Comparison of ENCODE assay signal across 20 mouse cellular contexts in the genomic region with DNA sequence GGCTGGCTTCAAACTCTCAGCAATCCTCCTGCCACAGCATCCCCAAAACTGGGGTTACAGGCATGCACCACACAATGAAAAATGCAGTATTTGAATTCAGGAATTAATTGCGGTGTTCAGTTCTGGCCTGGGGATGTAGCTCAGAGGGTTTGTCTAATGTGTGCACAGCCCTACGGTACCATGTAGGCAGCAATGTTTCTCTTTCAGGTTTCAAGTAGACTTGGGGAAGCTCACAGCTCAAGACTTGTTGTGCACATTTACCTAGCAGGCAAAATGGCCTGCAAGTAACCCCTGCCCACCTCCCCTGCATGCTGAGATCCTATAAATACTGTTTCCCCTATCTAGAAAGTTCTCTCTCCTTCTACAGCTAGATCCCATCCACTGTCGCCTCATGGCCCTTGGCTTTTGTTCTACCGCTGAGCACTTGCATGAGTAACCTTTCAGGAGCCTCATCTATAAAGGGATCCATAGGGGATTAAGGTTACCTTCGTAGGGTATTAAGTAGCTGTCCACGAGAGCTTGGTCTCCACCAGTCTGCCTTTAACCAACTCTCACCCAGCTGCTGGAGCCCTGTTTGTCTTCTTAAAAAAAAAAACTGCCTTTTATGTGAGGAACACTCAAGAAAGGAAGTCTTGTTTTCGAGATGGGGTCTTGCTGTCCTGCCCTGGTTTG. TPM values are rescaled to one million over a fixed set of nuclear protein-coding genes. Genes with fewer than 3 reads are reported as not detected.
A peak's percentile ranks its signal among the peaks of the same experiment; 100 is the strongest.
DNase-seq lines count a peak whose midpoint lies in the region; ATAC-seq and TF ChIP-seq lines count a peak whose summit lies in the region.
"Had no signal": no experiment of that assay in that cellular context is flagged by ENCODE, and none has a peak within 500 bp of the region (broad histone marks: within the 10 kb centered on the region; RNA-seq: fewer than 3 reads in every experiment).

No protein-coding gene starts in this region.

- no peak overlapping the region for H3K4me3 ChIP-seq in lung, postnatal 0 days (ENCODE audit: low read depth, low read length)
- H3K4me3 ChIP-seq: embryonic facial prominence, embryonic 12.5 days; heart, adult 2 months; hindbrain, embryonic 13.5 days; intestine, embryonic 15.5 days had no signal

- TF ChIP-seq CTCF in lung, postnatal 0 days (IDR thresholded peaks at IDR 0.05), result no peak

- H3K36me3 ChIP-seq in lung, postnatal 0 days (ENCODE audit: insufficient read depth, low read length), result no peaks in the 10 kb centered on the region
- H3K36me3 ChIP-seq: embryonic facial prominence, embryonic 12.5 days; hindbrain, embryonic 13.5 days; intestine, embryonic 15.5 days had no signal

- no peaks in the 10 kb centered on the region for H3K27me3 ChIP-seq in lung, postnatal 0 days (replicated peaks; ENCODE audit: insufficient read depth, low read length)
- H3K27me3 ChIP-seq: embryonic facial prominence, embryonic 12.5 days; hindbrain, embryonic 13.5 days; intestine, embryonic 15.5 days had no signal

- H3K4me1 ChIP-seq in lung, postnatal 0 days (ENCODE audit: insufficient read depth, low read depth, low read length), result peaks cover 12% of the 10 kb centered on the region

- no peak for ATAC-seq in lung, postnatal 0 days
- ATAC-seq: forebrain, embryonic 14.5 days; intestine, embryonic 15.5 days had no signal

- WGBS in lung, postnatal 0 days, result 79% methylated on average over 7 of the region's 7 CpGs

- no peak for TF ChIP-seq EP300 in lung, postnatal 0 days (IDR thresholded peaks at IDR 0.05)

- H3K9me3 ChIP-seq in lung, postnatal 0 days (ENCODE audit: low read length), result no peaks in the 10 kb centered on the region
- H3K9me3 ChIP-seq: embryonic facial prominence, embryonic 12.5 days; hindbrain, embryonic 13.5 days; intestine, embryonic 15.5 days had no signal

- peak overlapping the region; percentile 91; the same call in 1 of the 2 replicates for H3K27ac ChIP-seq in lung, postnatal 0 days (ENCODE audit: low read length)
- H3K27ac ChIP-seq: hindbrain, embryonic 13.5 days had no signal

- no peak overlapping the region for H3K4me2 ChIP-seq in lung, postnatal 0 days (replicated peaks; ENCODE audit: low read depth, low read length)
- H3K4me2 ChIP-seq: embryonic facial prominence, embryonic 12.5 days; hindbrain, embryonic 13.5 days; intestine, embryonic 15.5 days had no signal

- no peak overlapping the region for H3K9ac ChIP-seq in lung, postnatal 0 days (replicated peaks; ENCODE audit: low read depth)
- H3K9ac ChIP-seq: embryonic facial prominence, embryonic 12.5 days; hindbrain, embryonic 13.5 days; intestine, embryonic 15.5 days had no signal

- DNase-seq in heart, adult 11 months, result peak; percentile 81
- DNase-seq in heart, adult 9 months (ENCODE audit: low spot score in 2 of 2), result no peak
- DNase-seq in lung, postnatal 0 days (ENCODE audit: low spot score), result no peak
- DNase-seq in lung, postnatal 36 days, result no peak
- peak; percentile 21 for DNase-seq in thymus, postnatal 0 days (ENCODE audit: low spot score)
- DNase-seq in thymus, postnatal 4 days, result no peak
- no peak for DNase-seq in kidney, postnatal 10 days
- DNase-seq: adrenal gland, adult 8-10 months; adrenal gland, postnatal 36 days; cerebellum, adult 2 months; cerebellum, postnatal 10 days; gastrocnemius, postnatal 36 days; heart, adult 2 months; heart, postnatal 10 days; heart, postnatal 4 days had no signal

RNA-seq across cellular contexts. Expression of a gene that starts 17.7 kb away (rescaled TPM):
- polyA plus RNA-seq in lung, postnatal 0 days (2015; fragmentation: Nextera tagmentation; extraction: Ambion mirVana), result 0.23 and 0.44 TPM in 2 replicates
- polyA plus RNA-seq in thymus, postnatal 0 days (2015; fragmentation: Nextera tagmentation; extraction: Ambion mirVana), result 0.51 and 0.60 TPM in 2 replicates
- polyA plus RNA-seq: embryonic facial prominence, embryonic 12.5 days; forebrain, embryonic 14.5 days; heart, adult 2 months; heart, embryonic 14.5 days; hindbrain, embryonic 13.5 days; intestine, embryonic 15.5 days had no signal

Comparison
In these comparisons a context has a peak if more than half of its experiments do, and no peak if none do; other contexts are left out.
1. DNase-seq: peak in heart, adult 11 months (single experiment) and thymus, postnatal 0 days (single experiment); none in heart, adult 9 months (0 of 2), lung, postnatal 0 days (single experiment), lung, postnatal 36 days (single experiment), thymus, postnatal 4 days (single experiment) and kidney, postnatal 10 days (single experiment).